Mouse (Mus musculus): ENCODE results near the gene Lrrn3. TPM values are rescaled to one million over a fixed set of nuclear protein-coding genes. Genes with fewer than 3 reads are reported as not detected.
A peak's percentile ranks its signal among the peaks of the same experiment; 100 is the strongest.

The Lrrn3 gene
- polyA plus RNA-seq, 1 experiment from 2014 or later: 1.9 TPM

- Histone ChIP-seq H3K4me3 (peak overlapping the region; percentile 47), H3K27me3 (ENCODE audit: low read depth, poor library complexity, severe bottlenecking) (peaks cover 7% of the 10 kb centered on the region; the same call in 1 of the 2 replicates), H3K9me3 (replicated peaks) (no peaks in the 10 kb centered on the region), H3K27ac (peak overlapping the region; percentile 62), H3K4me1 (peaks cover 39% of the 10 kb centered on the region), H3K36me3 (no peaks in the 10 kb centered on the region)
- DNase-seq (ENCODE audit: low spot score): no peak
- 32% methylated on average over 16 of the region's 16 CpGs for WGBS
Measured at GRCm38 (mm10) chr12:41484689-41485511, 1.3 kb downstream of the Lrrn3 start.

DNA sequence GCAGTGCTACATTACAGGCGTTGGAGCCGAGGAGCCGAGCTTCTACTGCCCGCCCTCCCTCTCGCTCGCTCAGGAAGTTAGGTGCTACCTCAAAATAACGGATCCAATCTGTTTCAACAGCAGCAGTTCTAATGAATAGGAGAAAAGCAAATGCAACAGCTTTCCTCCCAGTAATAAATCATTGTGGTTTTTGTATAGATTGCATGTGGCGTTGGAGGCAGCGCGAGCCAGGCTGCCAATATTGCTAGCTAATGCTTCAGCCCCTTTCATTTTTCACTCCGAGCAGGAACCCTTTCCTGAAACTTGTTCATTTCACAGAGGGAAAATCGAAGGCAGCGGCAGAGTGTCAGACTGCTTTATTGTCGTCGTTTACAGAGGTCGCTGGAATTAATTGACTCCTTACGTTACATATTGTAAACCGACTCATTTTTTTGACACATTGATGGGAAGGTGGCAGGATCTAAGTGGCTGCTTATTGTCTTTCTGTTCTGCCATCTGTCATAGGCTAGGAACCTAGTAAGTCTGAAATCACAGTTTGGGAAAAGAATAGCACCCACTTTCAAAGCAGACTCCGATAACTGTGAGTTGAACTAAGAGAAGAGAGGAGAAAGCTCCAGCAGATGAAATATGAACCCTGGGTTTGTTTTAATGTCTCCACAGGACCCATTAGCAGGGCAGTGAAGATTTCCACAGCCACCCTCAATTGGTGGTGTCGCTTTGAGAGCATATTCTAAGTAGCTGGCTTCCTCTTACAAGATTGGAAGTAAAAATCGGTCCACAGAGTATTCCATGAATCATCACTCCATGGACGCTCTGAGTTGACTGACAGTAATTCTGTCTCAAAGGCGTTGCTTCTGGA, 2.4 kb downstream of the Lrrn3 start:
- Histone ChIP-seq H3K36me3 (no peaks in the 10 kb centered on the region), H3K27ac (no peak overlapping the region), H3K4me3 (peak overlapping the region; percentile 47), H3K4me1 (peaks cover 39% of the 10 kb centered on the region), H3K27me3 (ENCODE audit: low read depth, poor library complexity, severe bottlenecking) (peaks cover 8% of the 10 kb centered on the region; the same call in 1 of the 2 replicates), H3K9me3 (replicated peaks) (no peaks in the 10 kb centered on the region)
- 23% methylated on average over 23 of the region's 23 CpGs for WGBS
- peak; percentile 48 for DNase-seq (ENCODE audit: low spot score)

- H3K36me3 ChIP-seq: no peaks in the 10 kb centered on the region
- 85% methylated on average over 5 of the region's 5 CpGs for WGBS
- peak overlapping the region; percentile 47 for H3K4me3 ChIP-seq
- no peaks in the 10 kb centered on the region for H3K9me3 ChIP-seq (replicated peaks)
- no peak for DNase-seq (ENCODE audit: low spot score)
- H3K27ac ChIP-seq: no peak overlapping the region
- H3K27me3 ChIP-seq (ENCODE audit: low read depth, poor library complexity, severe bottlenecking): peaks cover 8% of the 10 kb centered on the region; the same call in 1 of the 2 replicates
- peaks cover 39% of the 10 kb centered on the region for H3K4me1 ChIP-seq
Measured at GRCm38 (mm10) chr12:41483091-41483592, 3.1 kb downstream of the Lrrn3 start.

DNA sequence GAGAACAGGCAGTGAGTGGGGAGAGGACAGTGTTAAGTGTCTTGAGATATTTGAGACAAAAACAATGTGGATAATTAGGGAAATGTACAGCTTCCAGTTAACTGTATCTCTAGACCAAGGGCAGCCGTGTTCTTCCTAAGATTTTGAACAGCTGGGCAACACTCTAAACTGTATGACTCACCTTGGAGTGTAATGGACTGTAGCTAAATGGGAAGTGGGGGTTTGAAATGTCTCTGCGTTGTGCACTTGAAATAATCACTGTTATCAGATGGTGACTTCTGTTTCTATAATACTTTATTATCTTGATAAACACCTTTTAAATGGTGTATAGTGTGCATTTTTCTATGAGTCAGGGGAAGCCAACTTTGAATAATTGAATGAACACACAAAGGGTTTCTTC, 4.7 kb downstream of the Lrrn3 start:
- WGBS: 89% methylated on average over 2 of the region's 2 CpGs
- Histone ChIP-seq H3K4me1 (peaks cover 39% of the 10 kb centered on the region), H3K4me3 (no peak overlapping the region), H3K27ac (no peak overlapping the region), H3K9me3 (replicated peaks) (no peaks in the 10 kb centered on the region), H3K36me3 (no peaks in the 10 kb centered on the region), H3K27me3 (ENCODE audit: low read depth, poor library complexity, severe bottlenecking) (peaks cover 8% of the 10 kb centered on the region; the same call in 1 of the 2 replicates)
- no peak for DNase-seq (ENCODE audit: low spot score)

DNA sequence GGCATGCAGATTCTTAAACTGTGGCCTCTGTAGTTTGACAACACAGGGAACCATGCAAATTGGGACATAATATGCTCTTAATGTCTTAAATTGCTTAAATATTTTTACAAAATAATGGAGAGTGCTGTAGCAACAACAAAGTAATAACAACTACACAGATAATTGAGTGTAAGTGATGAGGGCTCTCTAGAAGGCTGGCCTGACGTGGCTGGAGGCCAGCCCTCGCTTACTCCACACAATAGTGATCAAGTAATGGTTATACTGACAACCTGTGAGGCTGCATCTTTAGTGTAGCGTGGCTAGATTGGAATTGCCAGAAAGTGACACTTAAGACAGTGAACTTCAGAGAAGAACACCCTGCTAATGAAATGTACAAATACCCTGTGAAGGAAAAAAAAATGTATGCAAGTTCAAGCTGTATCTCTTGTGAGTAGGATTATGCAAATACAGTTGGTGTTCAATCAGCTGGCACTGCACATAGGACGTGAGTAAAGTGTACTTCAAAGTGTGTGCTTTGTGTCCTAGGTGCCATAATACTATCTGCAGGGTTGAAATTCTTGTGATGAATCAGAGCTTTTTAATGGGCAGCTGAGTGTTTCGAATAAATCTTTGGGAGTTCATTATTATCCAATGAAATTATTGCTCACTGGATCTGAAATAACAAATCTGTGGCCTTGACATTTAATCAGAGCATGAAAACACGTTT, 17.0 kb downstream of the Lrrn3 start:
- Histone ChIP-seq H3K36me3 (no peaks in the 10 kb centered on the region), H3K4me3 (no peak overlapping the region), H3K27ac (no peak overlapping the region), H3K27me3 (ENCODE audit: low read depth, poor library complexity, severe bottlenecking) (no peaks in the 10 kb centered on the region), H3K9me3 (replicated peaks) (no peaks in the 10 kb centered on the region), H3K4me1 (no peaks in the 10 kb centered on the region)
- no peak for DNase-seq (ENCODE audit: low spot score)
- WGBS: 76% methylated on average over 6 of the region's 6 CpGs

GRCm38 (mm10) chr12:41468374-41468991, 17.7 kb downstream of the Lrrn3 start:
- Histone ChIP-seq H3K27me3 (ENCODE audit: low read depth, poor library complexity, severe bottlenecking) (no peaks in the 10 kb centered on the region), H3K9me3 (replicated peaks) (no peaks in the 10 kb centered on the region), H3K36me3 (no peaks in the 10 kb centered on the region), H3K27ac (no peak overlapping the region), H3K4me3 (no peak overlapping the region), H3K4me1 (no peaks in the 10 kb centered on the region)
- WGBS: 94% methylated on average over 3 of the region's 3 CpGs
- DNase-seq (ENCODE audit: low spot score): no peak

- Histone ChIP-seq H3K9me3 (replicated peaks) (no peaks in the 10 kb centered on the region), H3K27ac (no peak overlapping the region), H3K4me3 (no peak overlapping the region), H3K27me3 (ENCODE audit: low read depth, poor library complexity, severe bottlenecking) (no peaks in the 10 kb centered on the region), H3K4me1 (peaks cover 11% of the 10 kb centered on the region), H3K36me3 (no peaks in the 10 kb centered on the region)
- WGBS: 61% methylated on average over 4 of the region's 4 CpGs
- no peak for DNase-seq (ENCODE audit: low spot score)
Measured at GRCm38 (mm10) chr12:41438446-41438845, 47.8 kb downstream of the Lrrn3 start.

DNA sequence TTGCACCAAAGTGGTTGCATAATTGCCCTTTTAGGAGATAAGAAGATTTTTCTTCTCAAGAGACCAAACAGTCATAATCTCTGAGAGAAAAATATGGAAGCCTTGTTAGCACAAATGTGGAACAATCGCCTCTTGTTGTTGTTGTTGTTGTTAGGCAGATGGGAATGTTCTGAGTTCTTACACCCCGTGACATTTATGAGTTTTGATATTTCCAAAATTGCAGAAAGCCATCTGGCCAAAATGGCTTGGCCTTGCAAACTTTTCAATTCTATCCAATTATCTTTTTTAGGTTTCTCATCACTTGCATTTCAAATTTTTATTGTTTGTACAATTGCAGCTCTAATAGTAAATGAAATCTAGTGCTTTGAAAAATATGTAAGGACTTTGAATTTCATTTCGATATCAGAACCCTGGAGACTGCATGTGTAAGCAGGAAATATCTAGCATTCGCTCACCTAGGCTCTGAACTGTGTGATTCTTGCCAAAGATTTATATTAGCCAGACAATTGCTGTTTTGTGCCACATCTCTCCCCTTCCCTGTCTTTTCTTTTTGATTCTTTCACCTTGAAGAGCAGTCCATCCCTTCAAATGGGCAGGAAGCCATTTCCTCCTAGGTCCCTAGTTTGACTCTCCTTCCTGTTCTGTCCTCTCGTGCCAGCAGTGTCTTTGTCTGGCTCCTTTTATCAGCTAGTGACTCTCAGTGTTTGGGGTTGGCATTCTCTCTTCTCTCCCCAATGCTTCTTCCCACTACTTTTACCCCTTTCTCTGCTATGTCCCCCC, 49.8 kb downstream of the Lrrn3 start:
- Histone ChIP-seq H3K4me3 (no peak overlapping the region), H3K36me3 (no peaks in the 10 kb centered on the region), H3K27ac (no peak overlapping the region), H3K27me3 (ENCODE audit: low read depth, poor library complexity, severe bottlenecking) (no peaks in the 10 kb centered on the region), H3K9me3 (replicated peaks) (no peaks in the 10 kb centered on the region), H3K4me1 (peaks cover 11% of the 10 kb centered on the region)
- DNase-seq (ENCODE audit: low spot score): no peak
- 83% methylated on average over 5 of the region's 5 CpGs for whole genome bisulfite sequencing

GRCm38 (mm10) chr12:41428806-41429205, 57.4 kb downstream of the Lrrn3 start:
- no peaks in the 10 kb centered on the region for H3K9me3 ChIP-seq (replicated peaks)
- H3K27ac ChIP-seq: no peak overlapping the region
- H3K4me3 ChIP-seq: no peak overlapping the region
- no peak for DNase-seq (ENCODE audit: low spot score)
- no peaks in the 10 kb centered on the region for H3K27me3 ChIP-seq (ENCODE audit: low read depth, poor library complexity, severe bottlenecking)
- peaks cover 13% of the 10 kb centered on the region; the same call in 1 of the 2 replicates for H3K4me1 ChIP-seq
- H3K36me3 ChIP-seq: no peaks in the 10 kb centered on the region

- 68% methylated on average over 5 of the region's 5 CpGs for WGBS
- Histone ChIP-seq H3K4me1 (peaks cover 13% of the 10 kb centered on the region; the same call in 1 of the 2 replicates), H3K27me3 (ENCODE audit: low read depth, poor library complexity, severe bottlenecking) (no peaks in the 10 kb centered on the region), H3K27ac (no peak overlapping the region), H3K36me3 (no peaks in the 10 kb centered on the region), H3K4me3 (no peak overlapping the region), H3K9me3 (replicated peaks) (no peaks in the 10 kb centered on the region)
- no peak for DNase-seq (ENCODE audit: low spot score)
Measured at GRCm38 (mm10) chr12:41427464-41427863, 58.8 kb downstream of the Lrrn3 start.

DNA sequence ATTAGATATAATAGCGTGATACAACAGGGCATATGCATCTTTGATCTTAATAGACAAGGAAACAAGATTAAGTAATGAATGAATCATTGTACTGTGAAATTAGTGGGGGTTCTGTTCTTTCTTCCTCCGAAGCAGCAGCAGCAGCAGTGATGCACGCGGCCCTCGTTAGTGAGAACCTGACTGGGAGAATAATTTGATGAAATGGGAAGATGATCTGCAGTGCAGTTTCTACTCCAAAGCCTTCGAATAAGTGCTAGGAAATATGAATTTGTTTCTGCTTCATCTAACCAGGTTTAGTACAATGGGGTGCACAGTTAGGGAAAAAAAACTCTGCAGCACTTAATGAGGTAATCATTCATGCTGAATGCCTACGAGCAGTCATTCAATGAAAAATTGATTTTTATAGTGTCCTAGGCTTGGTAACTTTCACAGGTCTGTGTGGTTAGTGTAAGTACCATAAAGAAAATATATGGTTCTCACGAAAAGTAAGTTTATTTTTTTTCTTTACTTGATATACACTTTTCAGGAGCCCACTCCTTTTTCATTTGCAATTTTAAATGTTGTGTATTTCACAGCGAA, 61.0 kb downstream of the Lrrn3 start:
- Histone ChIP-seq H3K4me1 (peaks cover 13% of the 10 kb centered on the region; the same call in 1 of the 2 replicates), H3K9me3 (replicated peaks) (no peaks in the 10 kb centered on the region), H3K4me3 (no peak overlapping the region), H3K27ac (no peak overlapping the region), H3K27me3 (ENCODE audit: low read depth, poor library complexity, severe bottlenecking) (no peaks in the 10 kb centered on the region), H3K36me3 (no peaks in the 10 kb centered on the region)
- no peak for DNase-seq (ENCODE audit: low spot score)
- WGBS: 78% methylated on average over 9 of the region's 9 CpGs

All from limb, embryonic 10.5 days (tissue).